Comparison of ENCODE assay signal across 9 mouse cellular contexts in the genomic region with DNA sequence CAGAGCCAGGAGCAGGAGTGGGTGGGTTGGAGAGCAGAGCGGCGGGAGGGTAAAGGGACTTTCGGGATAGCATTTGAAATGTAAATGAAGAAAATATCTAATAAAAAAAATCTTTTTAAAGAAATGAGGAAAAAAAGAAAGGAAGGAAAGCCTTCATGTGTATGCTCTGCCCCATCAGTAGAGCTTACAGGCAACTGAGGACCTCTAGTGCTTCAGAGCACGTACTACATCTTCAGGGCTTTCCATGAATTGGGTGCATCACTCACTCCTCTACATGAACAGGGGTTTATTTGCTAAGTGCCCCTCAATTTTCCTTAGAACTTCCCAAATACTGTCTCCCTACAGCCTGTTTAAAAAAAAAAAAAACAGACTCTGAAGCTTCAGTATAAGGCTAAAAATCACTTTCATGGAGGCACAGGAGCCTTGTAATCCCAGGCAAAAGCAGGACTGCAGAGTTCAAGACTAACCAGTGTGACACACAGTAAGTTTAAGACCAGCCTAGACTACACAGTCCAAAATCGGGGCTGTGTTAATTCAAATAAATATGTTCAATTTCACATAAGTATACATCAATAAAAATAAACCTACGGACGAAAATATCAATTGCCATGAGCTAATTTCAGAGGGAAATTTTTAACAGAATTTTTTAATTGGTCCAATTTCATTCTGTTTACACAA. TPM values are rescaled to one million over a fixed set of nuclear protein-coding genes. Genes with fewer than 3 reads are reported as not detected.
DNase-seq lines count a peak whose midpoint lies in the region; ATAC-seq and TF ChIP-seq lines count a peak whose summit lies in the region.
"Had no signal": no experiment of that assay in that cellular context is flagged by ENCODE, and none has a peak within 500 bp of the region (broad histone marks: within the 10 kb centered on the region; RNA-seq: fewer than 3 reads in every experiment).

No protein-coding gene starts in this region.

- no peak overlapping the region for H3K4me3 ChIP-seq in kidney, postnatal 0 days (replicated peaks; ENCODE audit: low read depth, low read length)
- no peak overlapping the region for H3K4me3 ChIP-seq in CH12.LX (replicated peaks in 1 of 3; ENCODE audit: low read depth in 2 of 3, low read length in 2 of 3, poor library complexity in 1 of 3)
- H3K4me3 ChIP-seq: liver, embryonic 15.5 days had no signal

- 82% methylated on average over 7 of the region's 7 CpGs for WGBS in kidney, postnatal 0 days

- no peak overlapping the region for H3K4me2 ChIP-seq in kidney, postnatal 0 days (ENCODE audit: low read length)
- no peak overlapping the region for H3K4me2 ChIP-seq in CH12.LX (ENCODE audit: insufficient read depth, low read depth, poor library complexity, severe bottlenecking)
- H3K4me2 ChIP-seq: liver, embryonic 15.5 days had no signal

- TF ChIP-seq POLR2A in CH12.LX (IDR thresholded peaks at IDR 0.05; ENCODE audit: low read depth, low read length): no peak

- 0 out of 2 replicates have a peak, but pooled peaks have one; percentile 59 for ATAC-seq in kidney, postnatal 0 days (replicated peaks; ENCODE audit: low FRiP score, low read depth)

- H3K27ac ChIP-seq in kidney, postnatal 0 days: no peak overlapping the region
- no peak overlapping the region for H3K27ac ChIP-seq in CH12.LX (ENCODE audit: insufficient read depth, low read depth)
- H3K27ac ChIP-seq: liver, embryonic 15.5 days had no signal

- TF ChIP-seq CTCF in kidney, postnatal 0 days (IDR thresholded peaks at IDR 0.05; ENCODE audit: low read depth): peak; percentile 74
- peak; percentile 69 to 79; a peak in 3 of 4 replicates for TF ChIP-seq CTCF in CH12.LX (conservative IDR thresholded peaks at IDR 0.05 in 1 of 2, IDR thresholded peaks at IDR 0.05 in 1 of 2; ENCODE audit: low read depth in 2 of 2, low read length in 2 of 2)

- no peaks in the 10 kb centered on the region for H3K27me3 ChIP-seq in kidney, postnatal 0 days (ENCODE audit: insufficient read depth, low read length)
- H3K27me3 ChIP-seq in CH12.LX (replicated peaks): no peaks in the 10 kb centered on the region
- H3K27me3 ChIP-seq: liver, embryonic 15.5 days had no signal

- H3K9me3 ChIP-seq in kidney, postnatal 0 days (replicated peaks; ENCODE audit: low read length): no peaks in the 10 kb centered on the region
- H3K9me3 ChIP-seq in CH12.LX (replicated peaks; ENCODE audit: low read length): no peaks in the 10 kb centered on the region
- H3K9me3 ChIP-seq: liver, embryonic 15.5 days had no signal

- H3K9ac ChIP-seq in kidney, postnatal 0 days (ENCODE audit: low read depth, low read length): no peak overlapping the region
- no peak overlapping the region for H3K9ac ChIP-seq in CH12.LX (ENCODE audit: insufficient read depth, low read depth)
- H3K9ac ChIP-seq: liver, embryonic 15.5 days had no signal

- H3K79me2 ChIP-seq in CH12.LX (replicated peaks; ENCODE audit: control insufficient read depth, extremely low read depth, insufficient read depth, poor library complexity, severe bottlenecking): peaks cover 11% of the 10 kb centered on the region

- peak; percentile 80 for TF ChIP-seq RAD21 in CH12.LX (IDR thresholded peaks at IDR 0.05; ENCODE audit: low read depth, low read length)

- dilution Hi-C loops in CH12.LX (cut with MboI; ENCODE audit: extremely low pct_ligation_motif_present, extremely low pct_unique_long_range_greater_than_20kb, low sequenced_read_pairs): no loop called here

- in situ Hi-C loops in CH12.LX (cut with MboI; ENCODE audit: low pct_ligation_motif_present, low pct_unique_long_range_greater_than_20kb, low sequenced_read_pairs): loop anchor here (10.0 kb wide), 1 partner anchor 237 kb away; no protein-coding TSS in a partner anchor

- no peaks in the 10 kb centered on the region for H3K4me1 ChIP-seq in kidney, postnatal 0 days (replicated peaks; ENCODE audit: insufficient read depth, low read length)
- peaks cover 0 to 24% of the 10 kb centered on the region in 2 experiments; a peak in 2 of 4 replicates for H3K4me1 ChIP-seq in CH12.LX (ENCODE audit: control insufficient read depth in 1 of 2, insufficient read depth in 2 of 2)

- no peaks in the 10 kb centered on the region for H3K36me3 ChIP-seq in kidney, postnatal 0 days (ENCODE audit: insufficient read depth, low read length)
- H3K36me3 ChIP-seq in CH12.LX (replicated peaks in 1 of 2; ENCODE audit: control insufficient read depth in 1 of 2, insufficient read depth in 1 of 2, low read length in 1 of 2): no peaks in the 10 kb centered on the region
- H3K36me3 ChIP-seq: liver, embryonic 15.5 days had no signal

- peak; percentile 55 for DNase-seq in kidney, postnatal 0 days (ENCODE audit: low spot score)
- no peak for DNase-seq in kidney, postnatal 10 days
- DNase-seq in CH12.LX (ENCODE audit: extremely low read depth) (peak; percentile 34), NIH3T3 (ENCODE audit: low read depth) (peak; percentile 23)
- peak; percentile 30 for DNase-seq in heart, postnatal 4 days
- no peak for DNase-seq in spleen, adult 12 weeks (ENCODE audit: low spot score)
- DNase-seq in thymus, adult 18-20 months: no peak
- no peak for DNase-seq in right cerebral cortex, postnatal 4 days

- no peak for TF ChIP-seq EP300 in CH12.LX (IDR thresholded peaks at IDR 0.05; ENCODE audit: low read length)

TF ChIP-seq in CH12.LX, 34 proteins besides CTCF, POLR2A, EP300 and RAD21:
- TF ChIP-seq SMC3 (IDR thresholded peaks at IDR 0.05; ENCODE audit: low read depth, low read length) (peak; percentile 58), UBTF (IDR thresholded peaks at IDR 0.05; ENCODE audit: low read depth, low read length) (no peak)

RNA-seq across cellular contexts. Expression of gene Pln, which starts 4.0 kb away (rescaled TPM):
- 0.78 and 0.85 TPM in 2 replicates for polyA plus RNA-seq in kidney, postnatal 0 days (2015; fragmentation: Nextera tagmentation; extraction: Ambion mirVana)
- 0.17 TPM in 1 of 2 replicates, not detected in the other for total RNA-seq in CH12.LX (2012; rRNA removed)
- not detected in 2 replicates for total RNA-seq in CH12.LX (2014; rRNA removed)
- polyA plus RNA-seq in CH12.LX (2012; ENCODE audit: insufficient read length, low read depth): not detected in 2 replicates
- 1,000 to 10,000 TPM; 3,107 to 3,542 TPM for total RNA-seq in heart, postnatal 4 days (2021)

RNA-seq across cellular contexts. Expression of gene Cep85l, which starts 38.3 kb away (rescaled TPM):
- polyA plus RNA-seq in kidney, postnatal 0 days (2015; fragmentation: Nextera tagmentation; extraction: Ambion mirVana): 4.3 and 4.7 TPM in 2 replicates
- total RNA-seq in CH12.LX (2012; rRNA removed) (4.3 and 5.7 TPM in 2 replicates), CH12.LX (2014; rRNA removed) (4.2 and 4.3 TPM in 2 replicates)
- polyA plus RNA-seq in CH12.LX (2012; ENCODE audit: insufficient read length, low read depth): 4.4 and 5.0 TPM in 2 replicates
- 10 to 100 TPM; 21.1 to 21.5 TPM for total RNA-seq in heart, postnatal 4 days (2021)

Comparison
In these comparisons a context has a peak if more than half of its experiments do, and no peak if none do; other contexts are left out.
1. DNase-seq: peak in kidney, postnatal 0 days (single experiment), CH12.LX (single experiment), NIH3T3 (single experiment) and heart, postnatal 4 days (single experiment); none in kidney, postnatal 10 days (single experiment), spleen, adult 12 weeks (single experiment), thymus, adult 18-20 months (0 of 2) and right cerebral cortex, postnatal 4 days (single experiment).
2. RNA of gene Pln, which starts 4.0 kb away (total RNA-seq): 3,107 to 3,542 TPM in heart, postnatal 4 days; 0.17 TPM in CH12.LX; every median in the first group is over 1,000 times any median in the second.